22 mouse cellular contexts compared by ENCODE assay signal in the genomic region with DNA sequence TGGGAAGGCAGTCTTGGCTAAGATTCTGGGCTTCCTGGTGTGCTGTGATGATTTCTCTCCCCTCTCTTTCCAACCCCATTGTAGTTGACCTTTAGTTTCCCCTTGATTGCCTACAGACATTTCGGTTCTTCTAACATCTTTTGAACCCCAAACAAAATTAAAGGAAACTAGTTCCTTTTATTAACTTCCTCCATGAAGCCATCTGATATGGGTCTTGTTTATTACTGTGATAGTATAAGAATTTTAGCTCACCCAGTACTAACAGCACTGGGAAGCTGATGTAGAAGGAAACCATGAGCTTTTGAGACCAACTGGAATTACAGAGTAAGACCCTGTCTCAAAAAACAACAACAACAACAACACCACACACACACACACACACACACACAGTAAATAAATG. TPM values are rescaled to one million over a fixed set of nuclear protein-coding genes. Genes with fewer than 3 reads are reported as not detected.
DNase-seq lines count a peak whose midpoint lies in the region; ATAC-seq and TF ChIP-seq lines count a peak whose summit lies in the region.
"Had no signal": no experiment of that assay in that cellular context is flagged by ENCODE, and none has a peak within 500 bp of the region (broad histone marks: within the 10 kb centered on the region; RNA-seq: fewer than 3 reads in every experiment).

No protein-coding gene starts in this region.

- H3K4me3 ChIP-seq in spleen, adult 2 months (ENCODE audit: extremely low read depth, insufficient read depth, insufficient read length): no peak overlapping the region
- H3K4me3 ChIP-seq in bone marrow macrophage, adult 2 months (ENCODE audit: insufficient read depth, low read length): no peak overlapping the region
- no peak overlapping the region for H3K4me3 ChIP-seq in thymus, adult 2 months (ENCODE audit: control insufficient read depth, insufficient read depth, low read length)
- H3K4me3 ChIP-seq: embryonic facial prominence, embryonic 10.5 days; embryonic facial prominence, embryonic 12.5 days; forebrain, embryonic 13.5 days; forebrain, embryonic 15.5 days had no signal

- no peaks in the 10 kb centered on the region for H3K36me3 ChIP-seq in spleen, adult 2 months (ENCODE audit: control insufficient read depth, insufficient read depth, low read length)
- no peaks in the 10 kb centered on the region for H3K36me3 ChIP-seq in thymus, adult 2 months (ENCODE audit: control insufficient read depth, insufficient read depth, low read length)
- H3K36me3 ChIP-seq: embryonic facial prominence, embryonic 10.5 days; embryonic facial prominence, embryonic 12.5 days; forebrain, embryonic 15.5 days had no signal

- H3K27ac ChIP-seq in spleen, adult 2 months (ENCODE audit: insufficient read depth, low read length): peak overlapping the region; percentile 73
- H3K27ac ChIP-seq in bone marrow macrophage, adult 2 months (ENCODE audit: insufficient read depth, low read depth, low read length): 0 out of 2 replicates have a peak overlapping the region, but pooled peaks have one; percentile 22
- H3K27ac ChIP-seq in thymus, adult 2 months (ENCODE audit: control insufficient read depth, insufficient read depth, low read length): no peak overlapping the region
- H3K27ac ChIP-seq: embryonic facial prominence, embryonic 10.5 days; embryonic facial prominence, embryonic 12.5 days; forebrain, embryonic 13.5 days; forebrain, embryonic 15.5 days had no signal

- no peak for TF ChIP-seq POLR2A in spleen, adult 2 months (IDR thresholded peaks at IDR 0.05; ENCODE audit: low read depth, low read length)
- TF ChIP-seq POLR2A in bone marrow macrophage, adult 2 months (IDR thresholded peaks at IDR 0.05; ENCODE audit: borderline replicate concordance, low read depth, low read length): no peak
- no peak for TF ChIP-seq POLR2A in thymus, adult 2 months (IDR thresholded peaks at IDR 0.05; ENCODE audit: control insufficient read depth, extremely low read depth, insufficient read depth, low read length, poor library complexity)

- no peak for TF ChIP-seq CTCF in spleen, adult 2 months (IDR thresholded peaks at IDR 0.05; ENCODE audit: extremely low read depth, insufficient read depth, insufficient read length, insufficient replicate concordance)
- TF ChIP-seq CTCF in bone marrow macrophage, adult 2 months (IDR thresholded peaks at IDR 0.05; ENCODE audit: low read depth, low read length): no peak
- no peak for TF ChIP-seq CTCF in thymus, adult 2 months (IDR thresholded peaks at IDR 0.05; ENCODE audit: borderline replicate concordance, control insufficient read depth, extremely low read depth, insufficient read depth, low read length, poor library complexity)

- no peaks in the 10 kb centered on the region for H3K27me3 ChIP-seq in spleen, adult 2 months (ENCODE audit: control insufficient read depth, insufficient read depth, low read length)
- H3K27me3 ChIP-seq in thymus, adult 2 months (ENCODE audit: control insufficient read depth, insufficient read depth, low read length): no peaks in the 10 kb centered on the region
- H3K27me3 ChIP-seq: embryonic facial prominence, embryonic 12.5 days; forebrain, embryonic 13.5 days; forebrain, embryonic 15.5 days had no signal

- ATAC-seq in granulocyte monocyte progenitor cell, adult 5-6 weeks (replicated peaks; ENCODE audit: poor library complexity, severe bottlenecking): peak; percentile 47
- ATAC-seq: activated CD4-positive, CD25-positive, alpha-beta regulatory T cell, adult 4 months; forebrain, embryonic 13.5 days; forebrain, embryonic 15.5 days; forebrain, postnatal 0 days; Patski had no signal

- DNase-seq in spleen, adult 2 months (ENCODE audit: low read depth in 1 of 2, low spot score in 2 of 2): no peak
- no peak for DNase-seq in spleen, postnatal 4 days (ENCODE audit: low spot score in 2 of 2)
- DNase-seq in thymus, adult 2 months: no peak
- DNase-seq in yolk sac, embryonic 10.5 days (ENCODE audit: low spot score): no peak
- DNase-seq: adrenal gland, adult 8-10 months; adrenal gland, postnatal 14 days; adrenal gland, postnatal 36 days; cerebellum, adult 11 months; cerebellum, adult 18-20 months; cerebellum, adult 8-10 months; cerebellum, adult 9-11 months; cerebellum, postnatal 14 days; cerebellum, postnatal 36 days; forebrain, postnatal 0 days had no signal

- peaks cover 2% of the 10 kb centered on the region; the same call in 1 of the 2 replicates for H3K4me1 ChIP-seq in spleen, adult 2 months (ENCODE audit: control insufficient read depth, insufficient read depth, insufficient read length)
- peaks cover 4% of the 10 kb centered on the region; the same call in 1 of the 2 replicates for H3K4me1 ChIP-seq in bone marrow macrophage, adult 2 months (ENCODE audit: control insufficient read depth, insufficient read depth, low read length)
- H3K4me1 ChIP-seq in thymus, adult 2 months (replicated peaks; ENCODE audit: control insufficient read depth, insufficient read depth, low read length): no peaks in the 10 kb centered on the region
- H3K4me1 ChIP-seq: embryonic facial prominence, embryonic 10.5 days; embryonic facial prominence, embryonic 12.5 days; forebrain, embryonic 13.5 days; forebrain, embryonic 15.5 days had no signal

- WGBS in spleen, adult 2 months: 2% methylated on average over 1 of the region's 1 CpGs
- WGBS in thymus, adult 2 months: 6% methylated on average over 1 of the region's 1 CpGs

RNA-seq across cellular contexts. Expression of a gene that starts 7.6 kb away (rescaled TPM):
- 5.0 and 7.4 TPM in 2 replicates for polyA plus RNA-seq in spleen, adult 2 months (2012; rRNA removed)
- polyA plus RNA-seq in bone marrow macrophage, adult 2 months (2012; ENCODE audit: insufficient read depth, insufficient read length, missing spikeins): 25.5 and 27.0 TPM in 2 replicates
- total RNA-seq in granulocyte monocyte progenitor cell, adult 5-6 weeks (2014; fragmentation: Nextera tagmentation): 51.4 and 64.8 TPM in 2 replicates
- total RNA-seq in granulocyte monocyte progenitor cell, adult 5-6 weeks (2017): 60.6 and 88.9 TPM in 2 replicates
- polyA plus RNA-seq in thymus, adult 2 months (2012; rRNA removed): 15.1 and 16.4 TPM in 2 replicates

RNA-seq across cellular contexts. Expression of a gene that starts 7.7 kb away (rescaled TPM):
- 22.1 and 31.9 TPM in 2 replicates for polyA plus RNA-seq in spleen, adult 2 months (2012; rRNA removed)
- 20.0 and 21.2 TPM in 2 replicates for polyA plus RNA-seq in bone marrow macrophage, adult 2 months (2012; ENCODE audit: insufficient read depth, insufficient read length, missing spikeins)
- total RNA-seq in granulocyte monocyte progenitor cell, adult 5-6 weeks (2014; fragmentation: Nextera tagmentation): 24.7 and 31.1 TPM in 2 replicates
- total RNA-seq in granulocyte monocyte progenitor cell, adult 5-6 weeks (2017): 8.6 and 10.5 TPM in 2 replicates
- polyA plus RNA-seq in thymus, adult 2 months (2012; rRNA removed): 23.3 and 24.4 TPM in 2 replicates
